Mouse (Mus musculus) CH12.LX (cell line): ENCODE data around the gene Rplp2. TPM values are rescaled to one million over a fixed set of nuclear protein-coding genes. Genes with fewer than 3 reads are reported as not detected.
A peak's percentile ranks its signal among the peaks of the same experiment; 100 is the strongest.

ENCODE experiments used
- DNase-seq: peaks from one replicate; pipeline ENCODE4 v3.0.0-alpha.2; 2013; ENCODE audit errors: extremely low read depth
- H3K27ac ChIP-seq: 2 replicates; pipeline ENCODE4 v1.5.1; 2012; ENCODE audit warnings: low read depth, mild to moderate bottlenecking, control low read depth, moderate library complexity; ENCODE audit not compliant: insufficient read depth
- H3K27me3 ChIP-seq: replicated peaks from 2 replicates; pipeline ENCODE3; 2012; ENCODE audit warnings: inconsistent platforms
- H3K36me3 ChIP-seq, 2 experiments: replicated peaks in 1 of 2; 2 replicates each; pipeline versions ENCODE3 to v1.6.1; 2012; ENCODE audit warnings: inconsistent platforms in 1 of 2, low read length in 1 of 2, mild to moderate bottlenecking in 1 of 2, mixed read lengths in 1 of 2, moderate library complexity in 1 of 2; ENCODE audit not compliant: control insufficient read depth in 1 of 2, insufficient read depth in 1 of 2
- H3K4me1 ChIP-seq, 2 experiments: 2 replicates each; pipeline ENCODE4 v1.6.1; 2012; ENCODE audit warnings: inconsistent platforms in 1 of 2, moderate library complexity in 1 of 2; ENCODE audit not compliant: insufficient read depth in 2 of 2, control insufficient read depth in 1 of 2
- H3K4me2 ChIP-seq: 2 replicates; pipeline ENCODE4 v1.6.1; 2012; ENCODE audit warnings: low read depth, mild to moderate bottlenecking, control low read depth; ENCODE audit not compliant: poor library complexity, insufficient read depth, severe bottlenecking
- H3K4me3 ChIP-seq, 3 experiments: fragments of 150-350 bp in 1 of 3; sonication (generic) in 1 of 3; replicated peaks in 1 of 3; 2 replicates each; pipeline versions ENCODE3 to v1.5.1; 2011 to 2012; ENCODE audit warnings: low read depth in 2 of 3, low read length in 2 of 3, mild to moderate bottlenecking in 2 of 3, moderate library complexity in 2 of 3, control low read depth in 1 of 3, improper control_type of control experiment in 1 of 3, inconsistent platforms in 1 of 3, mixed read lengths in 1 of 3; ENCODE audit not compliant: poor library complexity in 1 of 3
- H3K79me2 ChIP-seq: replicated peaks from 2 replicates; pipeline ENCODE4 v1.6.1; 2012; ENCODE audit warnings: mild to moderate bottlenecking, moderate library complexity; ENCODE audit not compliant: control insufficient read depth, poor library complexity, insufficient read depth, severe bottlenecking; ENCODE audit errors: extremely low read depth
- H3K9ac ChIP-seq: 2 replicates; pipeline ENCODE4 v1.6.1; 2012; ENCODE audit warnings: low read depth, mild to moderate bottlenecking, control low read depth, moderate library complexity; ENCODE audit not compliant: insufficient read depth
- H3K9me3 ChIP-seq: replicated peaks from 2 replicates; pipeline ENCODE3; 2012; ENCODE audit warnings: low read length, inconsistent platforms, mixed read lengths
- EP300 ChIP-seq: IDR thresholded peaks from 2 replicates; pipeline ENCODE4 v1.6.1; 2011; ENCODE audit warnings: low read length, improper control_type of control experiment
- ETS1 ChIP-seq: conservative IDR thresholded peaks from 2 replicates; pipeline ENCODE4 v1.6.1; 2012; ENCODE audit warnings: low read depth, mild to moderate bottlenecking, inconsistent platforms, low read length, improper control_type of control experiment, moderate library complexity
- GABPA ChIP-seq: IDR thresholded peaks from 2 replicates; pipeline ENCODE4 v1.6.1; 2012; ENCODE audit warnings: low read depth, low read length, improper control_type of control experiment, inconsistent platforms; ENCODE audit not compliant: insufficient replicate concordance
- IRF4 ChIP-seq: IDR thresholded peaks from 2 replicates; pipeline ENCODE4 v1.6.1; 2014; ENCODE audit warnings: low read depth, mild to moderate bottlenecking, inconsistent platforms, low read length, improper control_type of control experiment
- MXI1 ChIP-seq: IDR thresholded peaks from 2 replicates; pipeline ENCODE4 v1.6.1; 2011; ENCODE audit warnings: mild to moderate bottlenecking, low read depth, low read length, improper control_type of control experiment
- NRF1 ChIP-seq: IDR thresholded peaks from 2 replicates; pipeline ENCODE4 v1.6.1; 2014; ENCODE audit warnings: low read depth, mild to moderate bottlenecking, inconsistent platforms, low read length, improper control_type of control experiment, moderate library complexity
- PAX5 ChIP-seq: IDR thresholded peaks from 2 replicates; pipeline ENCODE4 v1.6.1; 2012; ENCODE audit warnings: low read length, inconsistent platforms, mixed read lengths
- POLR2AphosphoS2 ChIP-seq: IDR thresholded peaks from 2 replicates; pipeline ENCODE4 v1.6.1; 2011; ENCODE audit warnings: low read depth, low read length, improper control_type of control experiment
- RAD21 ChIP-seq: IDR thresholded peaks from 2 replicates; pipeline ENCODE4 v1.6.1; 2011; ENCODE audit warnings: low read depth, mild to moderate bottlenecking, low read length, improper control_type of control experiment, moderate library complexity
- TBP ChIP-seq: conservative IDR thresholded peaks from 2 replicates; pipeline ENCODE4 v1.6.1; 2011; ENCODE audit warnings: low read depth, low read length, improper control_type of control experiment
- TCF12 ChIP-seq: IDR thresholded peaks from 2 replicates; pipeline ENCODE4 v1.6.1; 2014; ENCODE audit warnings: low read depth, mild to moderate bottlenecking, inconsistent platforms, low read length, improper control_type of control experiment
- ZC3H11A ChIP-seq: IDR thresholded peaks from 2 replicates; pipeline ENCODE4 v1.6.1; 2012; ENCODE audit warnings: low read depth, mild to moderate bottlenecking, inconsistent platforms, low read length, improper control_type of control experiment
- ZNF384 ChIP-seq: IDR thresholded peaks from 2 replicates; pipeline ENCODE4 v1.6.1; 2012; ENCODE audit warnings: low read depth, low read length, improper control_type of control experiment, inconsistent platforms
- dilution Hi-C: fragments of 300-500 bp; cut with MboI; formaldehyde crosslinking; loops from 2 replicates; pipeline ENCODE4 v1.14.3; 2020; ENCODE audit warnings: low sequenced_read_pairs; ENCODE audit not compliant: extremely low pct_unique_long_range_greater_than_20kb, extremely low pct_ligation_motif_present
- in situ Hi-C: fragments of 300-500 bp; cut with MboI; formaldehyde crosslinking; loops from 3 replicates; pipeline ENCODE4 v1.14.3; 2019; ENCODE audit warnings: low sequenced_read_pairs, low pct_ligation_motif_present, low pct_unique_long_range_greater_than_20kb, mixed read lengths
- polyA plus RNA-seq: library from polyadenylated mRNA; unstranded; fragments of >175 nt; gene quantifications from 2 replicates; pipeline ENCODE4 v1.2.1, GENCODE M21; 2012; ENCODE audit warnings: low read depth; ENCODE audit not compliant: insufficient read length
- total RNA-seq, 2 experiments: library from RNA; depleted of rRNA; stranded (reverse); fragments of 300-350 nt in 1 of 2; fragments of >200 nt in 1 of 2; gene quantifications; 2 replicates each; pipeline ENCODE4 v1.2.3; 2012 to 2014

The Rplp2 gene
- total and polyA plus RNA-seq, 3 experiments = 791 to 3,416 (median 2,025) TPM

DNA sequence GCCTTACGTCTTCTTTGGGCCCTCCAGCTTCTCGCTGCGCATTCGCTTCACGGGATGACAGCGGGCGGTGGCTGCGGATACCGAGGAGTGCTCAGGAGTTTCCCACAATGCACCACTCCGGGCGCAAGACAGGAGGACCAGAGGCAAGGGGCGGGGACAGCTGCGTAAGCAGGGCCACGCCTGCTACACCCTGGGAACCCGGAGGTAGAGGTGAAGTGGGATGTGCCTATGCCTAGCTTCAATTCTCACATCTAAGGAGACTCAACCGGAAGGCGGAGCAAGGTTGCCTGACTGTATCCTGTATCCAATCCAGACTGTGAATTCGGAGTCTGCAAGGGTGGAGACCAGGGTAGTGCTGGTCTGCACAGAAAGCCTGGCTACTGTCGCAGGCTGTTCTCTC is 17.9 kb upstream of the Rplp2 start, which contains the start of gene Cend1:
Gene Cend1, minus strand, starts transcription at position 182 of the 400 bp plus-strand sequence.
- Histone ChIP-seq H3K4me2 (no peak within 1 kb of the TSS), H3K9me3 (no peaks in the 10 kb centered on the region), H3K79me2 (no peaks in the 10 kb centered on the region), H3K27ac (no peak within 1 kb of the TSS), H3K27me3 (peaks cover under 1% of the 10 kb centered on the region), H3K36me3 (peaks cover 39 to 49% of the 10 kb centered on the region in 2 experiments), H3K9ac (no peak within 1 kb of the TSS), H3K4me1 (peaks cover 5 to 8% of the 10 kb centered on the region in 2 experiments; a peak in 3 of 4 replicates), H3K4me3 (no peak within 1 kb of the TSS)
- in situ Hi-C loops = no loop called here
- dilution Hi-C loops = no loop called here
- no peak for DNase-seq
- TF ChIP-seq PAX5 (no peak), RAD21 (no peak), POLR2AphosphoS2 (no peak), MXI1 (no peak), NRF1 (no peak), IRF4 (no peak), TCF12 (no peak), ZC3H11A (no peak)

DNA sequence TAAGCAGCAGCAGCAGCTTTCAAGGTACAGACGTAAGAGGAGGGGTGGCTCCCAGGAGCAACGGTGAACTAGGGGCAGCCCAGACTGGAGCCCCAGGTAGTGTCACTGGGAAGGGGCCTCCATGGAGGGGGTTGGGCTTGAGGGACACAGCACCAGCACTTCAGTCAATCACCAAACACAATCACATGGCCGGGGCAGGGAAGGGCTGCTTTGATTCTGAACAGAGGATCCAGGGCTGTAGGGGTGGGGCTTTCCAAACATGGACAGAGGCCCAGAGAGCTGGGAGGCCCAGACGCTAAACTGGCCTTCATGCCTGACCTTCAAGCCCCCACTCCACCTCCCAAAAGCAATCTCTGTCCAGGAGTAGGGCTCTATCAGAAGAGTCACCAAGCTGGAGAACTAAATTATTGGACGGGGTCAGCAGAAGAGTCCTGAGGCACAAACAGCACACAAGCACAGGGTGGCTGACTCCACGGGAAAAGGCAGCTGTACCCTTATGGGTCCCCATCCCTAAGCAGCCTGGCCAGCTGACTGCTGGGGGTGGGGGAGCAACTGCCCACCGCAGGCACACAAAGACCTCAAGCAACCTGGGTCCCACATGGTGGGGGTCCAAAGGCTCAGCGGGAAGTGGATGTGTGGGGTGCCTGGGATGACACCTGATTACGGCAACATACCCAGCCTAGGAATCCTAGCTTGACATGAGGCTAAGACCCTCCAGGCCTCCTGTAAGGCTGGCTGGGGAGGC is 17.2 kb upstream of the Rplp2 start:
- in situ Hi-C loops (no loop called here), dilution Hi-C loops (no loop called here)
- no peak overlapping the region for H3K4me3 ChIP-seq
- no peak overlapping the region for H3K4me2 ChIP-seq
- H3K27me3 ChIP-seq = no peaks in the 10 kb centered on the region
- H3K36me3 ChIP-seq = peaks cover 39 to 49% of the 10 kb centered on the region in 2 experiments
- H3K27ac ChIP-seq = no peak overlapping the region
- no peak overlapping the region for H3K9ac ChIP-seq
- TF ChIP-seq GABPA (no peak), ZNF384 (no peak), MXI1 (no peak), EP300 (no peak), ETS1 (no peak), POLR2AphosphoS2 (0 out of 2 replicates have a peak, but pooled peaks have one; percentile 31), RAD21 (no peak), TBP (no peak)
- H3K4me1 ChIP-seq = peaks cover 8 to 15% of the 10 kb centered on the region in 2 experiments
- DNase-seq = no peak
- H3K79me2 ChIP-seq = no peaks in the 10 kb centered on the region
- no peaks in the 10 kb centered on the region for H3K9me3 ChIP-seq
